Mouse (Mus musculus) ES-E14 (cell line): ENCODE data around the gene Hjurp. TPM values are rescaled to one million over a fixed set of nuclear protein-coding genes. Genes with fewer than 3 reads are reported as not detected.

Experiments
- DNase-seq: peaks from one replicate; pipeline ENCODE4 v3.0.0-alpha.2; 2013; ENCODE audit warnings: low read depth, low spot score
- H3K27ac ChIP-seq: 2 replicates; pipeline ENCODE4 v1.5.1; 2012; ENCODE audit warnings: low read depth, mild to moderate bottlenecking, low read length, moderate library complexity, mixed read lengths; ENCODE audit not compliant: poor library complexity, insufficient read depth, severe bottlenecking
- H3K36me3 ChIP-seq: 2 replicates; pipeline ENCODE4 v1.6.1; 2012; ENCODE audit warnings: mild to moderate bottlenecking, low read length, moderate library complexity, mixed read lengths; ENCODE audit not compliant: control insufficient read depth, poor library complexity, insufficient read depth, severe bottlenecking
- H3K4me1 ChIP-seq, 2 experiments: fragments of 150-350 bp in 1 of 2; sonication (generic) in 1 of 2; 2 replicates each; pipeline ENCODE4 v1.6.1; 2012; ENCODE audit warnings: low read length in 2 of 2, mild to moderate bottlenecking in 1 of 2, mixed read lengths in 1 of 2; ENCODE audit not compliant: control insufficient read depth in 2 of 2, insufficient read depth in 2 of 2, poor library complexity in 1 of 2
- H3K4me3 ChIP-seq, 2 experiments: fragments of 150-350 bp in 1 of 2; sonication (generic) in 1 of 2; 2 replicates each; pipeline ENCODE4 v1.5.1; 2012; ENCODE audit warnings: low read length in 2 of 2, low read depth in 1 of 2, mild to moderate bottlenecking in 1 of 2, mixed read lengths in 1 of 2; ENCODE audit not compliant: insufficient read depth in 1 of 2, poor library complexity in 1 of 2, severe bottlenecking in 1 of 2
- H3K9ac ChIP-seq: 2 replicates; pipeline ENCODE4 v1.6.1; 2012; ENCODE audit warnings: low read depth, mild to moderate bottlenecking, low read length, mixed read lengths; ENCODE audit not compliant: poor library complexity, insufficient read depth, severe bottlenecking
- H3K9me3 ChIP-seq: fragments of 150-350 bp; sonication (generic); 2 replicates; pipeline ENCODE4 v1.6.1; 2012; ENCODE audit warnings: low read depth, mild to moderate bottlenecking, low read length; ENCODE audit not compliant: control insufficient read depth, insufficient read depth
- CHD2 ChIP-seq: IDR thresholded peaks from 2 replicates; pipeline ENCODE4 v1.6.1; 2014; ENCODE audit warnings: mild to moderate bottlenecking, low read depth, low read length, inconsistent platforms
- HCFC1 ChIP-seq: IDR thresholded peaks from 2 replicates; pipeline ENCODE4 v1.6.1; 2012; ENCODE audit warnings: low read length, inconsistent platforms, borderline replicate concordance; ENCODE audit not compliant: insufficient read depth
- MAFK ChIP-seq: IDR thresholded peaks from 2 replicates; pipeline ENCODE4 v1.6.1; 2014; ENCODE audit warnings: mild to moderate bottlenecking, low read depth, low read length, inconsistent platforms; ENCODE audit not compliant: insufficient read depth
- ZC3H11A ChIP-seq: IDR thresholded peaks from 2 replicates; pipeline ENCODE4 v1.6.1; 2012; ENCODE audit warnings: low read depth, mild to moderate bottlenecking, inconsistent platforms, low read length, borderline replicate concordance
- ZNF384 ChIP-seq: IDR thresholded peaks from 2 replicates; pipeline ENCODE4 v1.6.1; 2012; ENCODE audit warnings: low read depth, low read length, inconsistent platforms
- in situ Hi-C, 2 experiments: fragments of 600-800 bp; cut with MboI; formaldehyde crosslinking; loops; one replicate each; pipeline ENCODE4 v1.15.1; 2025; ENCODE audit warnings: low sequenced_read_pairs in 2 of 2, inconsistent platforms in 1 of 2; ENCODE audit not compliant: unreplicated experiment in 2 of 2
- total RNA-seq: library from RNA; depleted of rRNA; stranded (reverse); fragments of 300-350 nt; gene quantifications from 2 replicates; pipeline ENCODE4 v1.2.3, GENCODE M21; 2012

Gene Hjurp
- total RNA-seq, 1 experiment = 168 TPM

GRCm38 (mm10) chr1:88230421-88230820, 47.0 kb downstream of the Hjurp start:
- TF ChIP-seq ZC3H11A (no peak), HCFC1 (no peak), MAFK (no peak), ZNF384 (no peak), CHD2 (no peak)
- no peak overlapping the region for H3K9ac ChIP-seq

GRCm38 (mm10) chr1:88229986-88230385, 47.4 kb downstream of the Hjurp start:
- no peak overlapping the region for H3K4me3 ChIP-seq
- no peak for TF ChIP-seq MAFK
- no peak for TF ChIP-seq ZC3H11A
- TF ChIP-seq HCFC1 = no peak
- TF ChIP-seq ZNF384 = no peak
- TF ChIP-seq CHD2 = no peak
- H3K36me3 ChIP-seq = no peaks in the 10 kb centered on the region
- H3K27ac ChIP-seq = no peak overlapping the region
- H3K9me3 ChIP-seq = no peaks in the 10 kb centered on the region
- DNase-seq = no peak
- in situ Hi-C loops = no loop called here
- H3K4me1 ChIP-seq = no peaks in the 10 kb centered on the region
- H3K9ac ChIP-seq = no peak overlapping the region

More at GRCm38 (mm10) chr1:88230421-88230820, 47.0 kb downstream of the Hjurp start:
- H3K4me3 ChIP-seq = no peak overlapping the region
- in situ Hi-C loops = no loop called here
- H3K36me3 ChIP-seq = no peaks in the 10 kb centered on the region
- H3K4me1 ChIP-seq = no peaks in the 10 kb centered on the region
- no peaks in the 10 kb centered on the region for H3K9me3 ChIP-seq
- DNase-seq = no peak
- no peak overlapping the region for H3K27ac ChIP-seq

- Histone ChIP-seq H3K27ac (no peak overlapping the region), H3K36me3 (no peaks in the 10 kb centered on the region), H3K9me3 (no peaks in the 10 kb centered on the region), H3K9ac (no peak overlapping the region), H3K4me1 (no peaks in the 10 kb centered on the region), H3K4me3 (no peak overlapping the region)
- DNase-seq = no peak
- in situ Hi-C loops = no loop called here
- TF ChIP-seq HCFC1 (no peak), CHD2 (no peak), ZC3H11A (0 out of 2 replicates have a peak, but pooled peaks have one; percentile 18), ZNF384 (no peak)
These were observed 47.9 kb downstream of the Hjurp start for GRCm38 (mm10) chr1:88229566-88229965.

GRCm38 (mm10) chr1:88228121-88228520, 49.3 kb downstream of the Hjurp start:
- no peak overlapping the region for H3K4me3 ChIP-seq
- DNase-seq = no peak
- H3K36me3 ChIP-seq = no peaks in the 10 kb centered on the region
- TF ChIP-seq MAFK (no peak), CHD2 (no peak), ZC3H11A (no peak), HCFC1 (no peak), ZNF384 (no peak)
- H3K9ac ChIP-seq = no peak overlapping the region
- no peak overlapping the region for H3K27ac ChIP-seq
- in situ Hi-C loops = no loop called here
- no peaks in the 10 kb centered on the region for H3K9me3 ChIP-seq
- H3K4me1 ChIP-seq = no peaks in the 10 kb centered on the region

- no peaks in the 10 kb centered on the region for H3K36me3 ChIP-seq
- no peaks in the 10 kb centered on the region for H3K9me3 ChIP-seq
- H3K4me1 ChIP-seq = no peaks in the 10 kb centered on the region
- no peak overlapping the region for H3K4me3 ChIP-seq
- DNase-seq = no peak
- H3K9ac ChIP-seq = no peak overlapping the region
- no peak overlapping the region for H3K27ac ChIP-seq
- TF ChIP-seq HCFC1 (no peak), CHD2 (no peak), ZNF384 (no peak), ZC3H11A (no peak), MAFK (no peak)
- in situ Hi-C loops = no loop called here
These were observed 50.0 kb downstream of the Hjurp start for GRCm38 (mm10) chr1:88227482-88227881.
